Mouse (Mus musculus) embryonic fibroblast, embryonic 13.5 days (primary cell): ENCODE measurements around the gene Tspan11.

Experiments
- CTCF ChIP-seq: IDR thresholded peaks from 2 replicates; pipeline ENCODE4 v1.5.1; 2011; ENCODE audit warnings: mild to moderate bottlenecking, control low read depth, low read length, moderate library complexity, borderline replicate concordance; ENCODE audit not compliant: insufficient read depth
- POLR2A ChIP-seq: IDR thresholded peaks from 2 replicates; pipeline ENCODE4 v1.6.1; 2011; ENCODE audit warnings: low read depth, mild to moderate bottlenecking, control low read depth, low read length, moderate library complexity

DNA sequence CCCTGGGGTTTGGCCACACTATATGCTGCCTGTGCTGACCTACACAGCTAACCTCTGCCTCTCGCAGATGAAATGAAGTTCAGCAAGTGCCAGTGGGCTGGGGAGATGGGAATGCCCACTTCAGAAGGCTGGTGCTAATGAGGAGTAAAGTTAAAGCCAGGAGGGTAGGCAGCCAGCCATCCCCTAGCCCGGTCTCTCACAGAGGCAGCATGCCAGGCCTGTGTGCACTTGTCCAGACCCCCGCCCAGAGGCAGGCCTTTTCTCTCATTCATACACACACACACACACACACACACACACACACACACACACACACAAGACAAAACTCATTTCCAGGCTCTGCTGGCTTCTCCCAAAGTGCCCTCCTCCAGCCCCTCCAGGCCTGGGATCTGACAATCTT, 113.4 kb downstream of the Tspan11 start:
- TF ChIP-seq CTCF (no peak), POLR2A (no peak)
